Mouse (Mus musculus) adrenal gland, adult (tissue): ENCODE measurements around the gene Elmod3.

Source experiments
- DNase-seq, 2 experiments: peaks; one replicate each; pipeline ENCODE4 v3.0.0; 2022 to 2023; ENCODE audit warnings: low spot score in 1 of 2; ENCODE audit not compliant: inconsistent age in 2 of 2

Gene Elmod3

GRCm38 (mm10) chr6:72597956-72598753, at the start of gene Elmod3, which contains the start of gene Retsat:
Gene Elmod3 (minus strand): TSS chr6:72598413.
Gene Retsat (plus strand): TSS chr6:72598475.
- peak; percentile 97 to 99 for DNase-seq

- DNase-seq, result peak; percentile 62 to 91
These were observed 49.2 kb upstream of the Elmod3 start for GRCm38 (mm10) chr6:72647383-72647820.

- no peak for DNase-seq
These were observed 47.2 kb upstream of the Elmod3 start for GRCm38 (mm10) chr6:72645364-72645763.

GRCm38 (mm10) chr6:72644576-72644975, 46.4 kb upstream of the Elmod3 start:
- no peak for DNase-seq

- DNase-seq, result no peak
These were observed 43.2 kb upstream of the Elmod3 start for GRCm38 (mm10) chr6:72641218-72641954.

- peak in 1 of 2 experiments; percentile 55 for DNase-seq
These were observed 38.7 kb upstream of the Elmod3 start for GRCm38 (mm10) chr6:72636940-72637339.

GRCm38 (mm10) chr6:72635760-72636431, 37.7 kb upstream of the Elmod3 start:
- peak; percentile 61 to 94 for DNase-seq

- DNase-seq, result no peak
These were observed 36.1 kb upstream of the Elmod3 start for GRCm38 (mm10) chr6:72634311-72634710.

- DNase-seq, result no peak
These were observed 33.5 kb upstream of the Elmod3 start for GRCm38 (mm10) chr6:72631700-72632099.

- DNase-seq, result no peak
These were observed 32.7 kb upstream of the Elmod3 start for GRCm38 (mm10) chr6:72630961-72631360.

GRCm38 (mm10) chr6:72630370-72630769, 32.2 kb upstream of the Elmod3 start:
- no peak for DNase-seq

GRCm38 (mm10) chr6:72627276-72627675, 29.1 kb upstream of the Elmod3 start:
- no peak for DNase-seq

GRCm38 (mm10) chr6:72626391-72626790, 28.2 kb upstream of the Elmod3 start:
- DNase-seq, result no peak

GRCm38 (mm10) chr6:72623661-72624402, 25.6 kb upstream of the Elmod3 start:
- DNase-seq, result peak; percentile 73 to 86

GRCm38 (mm10) chr6:72622917-72623316, 24.7 kb upstream of the Elmod3 start:
- peak in 1 of 2 experiments; percentile 34 for DNase-seq

- no peak for DNase-seq
These were observed 22.7 kb upstream of the Elmod3 start for GRCm38 (mm10) chr6:72620920-72621319.

- DNase-seq, result peak in 1 of 2 experiments; percentile 23
These were observed 21.7 kb upstream of the Elmod3 start for GRCm38 (mm10) chr6:72619734-72620532.

GRCm38 (mm10) chr6:72616643-72617288, 18.6 kb upstream of the Elmod3 start, which contains the start of gene Tgoln1:
Gene Tgoln1 (minus strand): TSS chr6:72617000.
- DNase-seq, result peak; percentile 95 to 97
